Mouse (Mus musculus) right cerebral cortex, adult 18-20 months (tissue): ENCODE data around the gene Soat1.
"Not testable (repeated sequence)": the region's sequence is repeated elsewhere in the genome, so short reads cannot be mapped to it uniquely, and the experiment has no call there.

Experiments
- DNase-seq: peaks from one replicate; pipeline ENCODE4 v3.0.0; 2022; ENCODE audit warnings: mixed read lengths

Gene Soat1

GRCm38 (mm10) chr1:156473961-156474503 is at the start of gene Soat1:
Gene Soat1, minus strand, starts transcription at chr1:156474331.
- peak; percentile 92 for DNase-seq

- not testable (repeated sequence) for DNase-seq
Measured at GRCm38 (mm10) chr1:156523842-156524241, 49.7 kb upstream of the Soat1 start, which contains the start of gene Gm10031. Gene Gm10031, plus strand, starts transcription at chr1:156524012.

GRCm38 (mm10) chr1:156521796-156522517 is 47.8 kb upstream of the Soat1 start:
- DNase-seq: no peak

- DNase-seq: no peak
Measured at GRCm38 (mm10) chr1:156520136-156520780, 46.1 kb upstream of the Soat1 start.

- no peak for DNase-seq
Measured at GRCm38 (mm10) chr1:156507753-156508152, 33.6 kb upstream of the Soat1 start.

GRCm38 (mm10) chr1:156505901-156506300 is 31.8 kb upstream of the Soat1 start:
- DNase-seq: no peak

- no peak for DNase-seq
Measured at GRCm38 (mm10) chr1:156504945-156505523, 30.9 kb upstream of the Soat1 start.

- no peak for DNase-seq
Measured at GRCm38 (mm10) chr1:156496910-156497309, 22.8 kb upstream of the Soat1 start.

- no peak for DNase-seq
Measured at GRCm38 (mm10) chr1:156495025-156495424, 20.9 kb upstream of the Soat1 start.

- DNase-seq: no peak
Measured at GRCm38 (mm10) chr1:156491226-156491796, 17.2 kb upstream of the Soat1 start.

GRCm38 (mm10) chr1:156488031-156488430 is 13.9 kb upstream of the Soat1 start:
- DNase-seq: no peak

- DNase-seq: no peak
Measured at GRCm38 (mm10) chr1:156487498-156487897, 13.4 kb upstream of the Soat1 start.

- DNase-seq: no peak
Measured at GRCm38 (mm10) chr1:156481826-156482225, 7.7 kb upstream of the Soat1 start.

- no peak for DNase-seq
Measured at GRCm38 (mm10) chr1:156476535-156476934, 2.4 kb upstream of the Soat1 start.

GRCm38 (mm10) chr1:156476016-156476415 is 1.9 kb upstream of the Soat1 start:
- DNase-seq: no peak

- DNase-seq: no peak
Measured at GRCm38 (mm10) chr1:156474854-156475253, 723 bp upstream of the Soat1 start.

GRCm38 (mm10) chr1:156473003-156473402 is 1.1 kb downstream of the Soat1 start:
- no peak for DNase-seq

- no peak for DNase-seq
Measured at GRCm38 (mm10) chr1:156471955-156472354, 2.2 kb downstream of the Soat1 start.

GRCm38 (mm10) chr1:156471071-156471470 is 3.1 kb downstream of the Soat1 start:
- no peak for DNase-seq

- no peak for DNase-seq
Measured at GRCm38 (mm10) chr1:156470557-156470956, 3.6 kb downstream of the Soat1 start.

GRCm38 (mm10) chr1:156468576-156468975 is 5.6 kb downstream of the Soat1 start:
- DNase-seq: no peak

GRCm38 (mm10) chr1:156467655-156468255 is 6.4 kb downstream of the Soat1 start:
- peak; percentile 28 for DNase-seq

GRCm38 (mm10) chr1:156464963-156465362 is 9.2 kb downstream of the Soat1 start:
- no peak for DNase-seq
